Mouse (Mus musculus) heart, embryonic 13.5 days (tissue): ENCODE results near the gene Fhl4. TPM values are rescaled to one million over a fixed set of nuclear protein-coding genes. Genes with fewer than 3 reads are reported as not detected.
A peak's percentile ranks its signal among the peaks of the same experiment; 100 is the strongest.

Experiments
- ATAC-seq: fragments of 200-750 bp; cut with Nextera tagmentation; 2 replicates; pipeline ENCODE4 v1.8.0; 2017; ENCODE audit warnings: moderate TSS enrichment; ENCODE audit not compliant: insufficient number of reproducible peaks, low FRiP score, low TSS enrichment; ENCODE audit errors: extremely low read depth
- H3K27ac ChIP-seq: fragments of 300-500 bp; sonication (generic); replicated peaks from 2 replicates; pipeline ENCODE4 v1.5.1; 2015; ENCODE audit warnings: moderate library complexity, mild to moderate bottlenecking, inconsistent platforms
- H3K27me3 ChIP-seq: fragments of 300-500 bp; sonication (generic); replicated peaks from 2 replicates; pipeline ENCODE4 v1.6.1; 2015; ENCODE audit warnings: mild to moderate bottlenecking, inconsistent platforms
- H3K36me3 ChIP-seq: fragments of 300-500 bp; sonication (generic); 2 replicates; pipeline ENCODE4 v1.6.1; 2015; ENCODE audit warnings: mild to moderate bottlenecking, inconsistent platforms
- H3K4me1 ChIP-seq: fragments of 300-500 bp; sonication (generic); 2 replicates; pipeline ENCODE4 v1.6.1; 2015; ENCODE audit warnings: inconsistent platforms
- H3K4me2 ChIP-seq: fragments of 300-500 bp; sonication (generic); 2 replicates; pipeline ENCODE4 v1.6.1; 2015; ENCODE audit warnings: inconsistent platforms, mild to moderate bottlenecking, moderate library complexity
- H3K4me3 ChIP-seq: fragments of 300-500 bp; sonication (generic); 2 replicates; pipeline ENCODE4 v1.5.1; 2015; ENCODE audit warnings: moderate library complexity, mild to moderate bottlenecking, inconsistent platforms
- H3K9ac ChIP-seq: fragments of 300-500 bp; sonication (generic); 2 replicates; pipeline ENCODE4 v1.6.1; 2015; ENCODE audit warnings: inconsistent platforms, mild to moderate bottlenecking, moderate library complexity
- H3K9me3 ChIP-seq: fragments of 300-500 bp; sonication (generic); 2 replicates; pipeline ENCODE4 v1.6.1; 2016; ENCODE audit warnings: inconsistent platforms
- WGBS: fragments of 180-500 bp; shearing (Covaris S2); methylation state at CpG from one replicate; pipeline ENCODE4 v1.1.7; 2015; ENCODE audit warnings: mixed read lengths; 5-methylcytosine and 5-hydroxymethylcytosine counted together
- polyA plus RNA-seq: library from polyadenylated mRNA; unstranded; fragments of >200 nt; fragmentation: Nextera tagmentation; extraction: Ambion mirVana; gene quantifications from 2 replicates; pipeline ENCODE4 v1.2.1, GENCODE M21; 2015

The Fhl4 gene
- polyA plus RNA-seq, 1 experiment from 2014 or later = 1.4 TPM

GRCm38 (mm10) chr10:85101841-85102240 is 454 bp downstream of the Fhl4 start:
- Histone ChIP-seq H3K4me2 (peak overlapping the region; percentile 82), H3K36me3 (no peaks in the 10 kb centered on the region), H3K9ac (peak overlapping the region; percentile 99), H3K4me3 (peak overlapping the region; percentile 87), H3K4me1 (peaks cover 21% of the 10 kb centered on the region), H3K27me3 (no peaks in the 10 kb centered on the region), H3K9me3 (no peaks in the 10 kb centered on the region), H3K27ac (peak overlapping the region; percentile 92)
- 1% methylated on average over 10 of the region's 10 CpGs for WGBS
- ATAC-seq = no peak

GRCm38 (mm10) chr10:85071605-85072152 is 30.6 kb downstream of the Fhl4 start:
- no peak for ATAC-seq
- H3K9me3 ChIP-seq = peaks cover 5% of the 10 kb centered on the region; the same call in 1 of the 2 replicates

GRCm38 (mm10) chr10:85054876-85055275 is 47.4 kb downstream of the Fhl4 start:
- WGBS = 64% methylated on average over 2 of the region's 2 CpGs
- Histone ChIP-seq H3K4me2 (no peak overlapping the region), H3K27me3 (no peaks in the 10 kb centered on the region), H3K27ac (no peak overlapping the region), H3K9ac (no peak overlapping the region), H3K36me3 (no peaks in the 10 kb centered on the region), H3K4me3 (no peak overlapping the region), H3K4me1 (no peaks in the 10 kb centered on the region), H3K9me3 (no peaks in the 10 kb centered on the region)
- no peak for ATAC-seq

More at GRCm38 (mm10) chr10:85071605-85072152, 30.6 kb downstream of the Fhl4 start:
- Histone ChIP-seq H3K4me1 (no peaks in the 10 kb centered on the region), H3K27ac (no peak overlapping the region), H3K9ac (no peak overlapping the region), H3K4me3 (no peak overlapping the region), H3K4me2 (no peak overlapping the region), H3K36me3 (no peaks in the 10 kb centered on the region), H3K27me3 (no peaks in the 10 kb centered on the region)
- WGBS = 45% methylated on average over 4 of the region's 4 CpGs

GRCm38 (mm10) chr10:85052451-85052850 is 49.8 kb downstream of the Fhl4 start:
- H3K4me3 ChIP-seq = no peak overlapping the region
- WGBS = 30% methylated on average over 4 of the region's 4 CpGs
- no peak overlapping the region for H3K27ac ChIP-seq
- no peaks in the 10 kb centered on the region for H3K36me3 ChIP-seq
- H3K4me1 ChIP-seq = no peaks in the 10 kb centered on the region
- H3K4me2 ChIP-seq = no peak overlapping the region
- no peak overlapping the region for H3K9ac ChIP-seq
- no peaks in the 10 kb centered on the region; the same call in 1 of the 2 replicates for H3K9me3 ChIP-seq
- no peaks in the 10 kb centered on the region for H3K27me3 ChIP-seq
- ATAC-seq = no peak

GRCm38 (mm10) chr10:85050668-85051208 is 51.6 kb downstream of the Fhl4 start:
- Histone ChIP-seq H3K27me3 (no peaks in the 10 kb centered on the region), H3K4me2 (no peak overlapping the region), H3K4me3 (no peak overlapping the region), H3K9me3 (no peaks in the 10 kb centered on the region; the same call in 1 of the 2 replicates), H3K27ac (no peak overlapping the region), H3K36me3 (no peaks in the 10 kb centered on the region), H3K4me1 (no peaks in the 10 kb centered on the region), H3K9ac (no peak overlapping the region)
- ATAC-seq = no peak
- WGBS = 47% methylated on average over 4 of the region's 4 CpGs

GRCm38 (mm10) chr10:85048008-85048407 is 54.3 kb downstream of the Fhl4 start:
- Histone ChIP-seq H3K4me2 (no peak overlapping the region), H3K9me3 (no peaks in the 10 kb centered on the region; the same call in 1 of the 2 replicates), H3K4me3 (no peak overlapping the region), H3K27ac (no peak overlapping the region), H3K4me1 (peaks cover 15% of the 10 kb centered on the region), H3K27me3 (no peaks in the 10 kb centered on the region), H3K36me3 (no peaks in the 10 kb centered on the region), H3K9ac (no peak overlapping the region)
- no peak for ATAC-seq
- WGBS = 92% methylated on average over 8 of the region's 8 CpGs

GRCm38 (mm10) chr10:85046585-85046984 is 55.7 kb downstream of the Fhl4 start:
- no peaks in the 10 kb centered on the region for H3K27me3 ChIP-seq
- 31% methylated on average over 5 of the region's 5 CpGs for WGBS

More at GRCm38 (mm10) chr10:85046585-85046984, 55.7 kb downstream of the Fhl4 start:
- Histone ChIP-seq H3K4me3 (no peak overlapping the region), H3K4me1 (peaks cover 15% of the 10 kb centered on the region), H3K9ac (no peak overlapping the region), H3K36me3 (no peaks in the 10 kb centered on the region), H3K4me2 (no peak overlapping the region), H3K27ac (no peak overlapping the region), H3K9me3 (no peaks in the 10 kb centered on the region; the same call in 1 of the 2 replicates)
- no peak for ATAC-seq

Other genes starting within 250 kb of the Fhl4 start
- gene Ric8b, start 184.9 kb downstream of the Fhl4 start, polyA plus RNA-seq = 14.3 and 15.4 TPM in 2 replicates
- 56.0 and 56.6 TPM in 2 replicates for gene Tmem263, start 132 bp upstream of the Fhl4 start, polyA plus RNA-seq
- gene Mterf2, start 25.5 kb upstream of the Fhl4 start, polyA plus RNA-seq = 11.5 and 11.8 TPM in 2 replicates
- gene Cry1, start 82.6 kb upstream of the Fhl4 start, polyA plus RNA-seq = 14.8 and 15.2 TPM in 2 replicates